Mouse (Mus musculus): ENCODE data around the gene Dgkb. TPM values are rescaled to one million over a fixed set of nuclear protein-coding genes. Genes with fewer than 3 reads are reported as not detected.

Dgkb gene
- total RNA-seq, 2 experiments from 2014 or later = 166 to 167 TPM

DNA sequence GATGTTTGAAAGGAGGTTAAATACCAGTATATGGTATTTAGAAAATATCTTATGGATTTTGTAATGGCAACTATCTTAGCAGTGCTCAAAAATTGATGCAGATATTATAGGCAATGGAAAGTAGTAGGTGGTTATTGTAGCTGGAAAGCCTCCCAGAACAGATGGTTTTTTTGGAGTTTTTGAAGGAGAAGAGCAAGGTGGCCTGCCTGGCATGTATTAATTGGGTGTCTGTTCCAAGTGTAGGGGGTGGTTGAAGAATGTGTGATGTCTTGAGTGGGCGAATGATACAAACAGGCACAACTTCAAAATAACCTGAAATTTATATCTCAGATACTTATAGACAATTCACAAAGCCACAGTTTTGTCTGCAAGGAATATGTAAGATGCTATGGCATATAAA, 538.9 kb downstream of the Dgkb start:
- peak; percentile 27 to 65 for DNase-seq (ENCODE audit: low spot score in 2 of 2)

DNA sequence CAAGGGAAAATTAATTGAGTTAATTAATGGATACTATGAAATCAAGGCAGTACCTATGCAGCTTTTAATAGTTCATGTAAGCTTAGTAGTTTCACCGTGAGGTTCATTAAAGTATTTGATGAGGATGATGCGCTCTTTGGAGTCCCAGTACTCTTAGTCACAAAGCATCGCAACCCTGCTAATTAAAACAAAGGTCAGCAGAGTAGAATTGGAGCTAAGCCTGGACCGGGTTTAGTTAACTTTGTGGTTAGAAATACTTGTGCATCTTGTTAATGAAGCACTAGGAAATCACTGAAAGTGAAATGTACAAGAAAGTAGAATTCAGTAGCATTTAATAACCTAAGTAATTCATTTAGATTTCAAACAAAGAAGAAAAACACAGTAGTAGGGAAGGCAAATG, 544.0 kb downstream of the Dgkb start:
- DNase-seq (ENCODE audit: low spot score in 2 of 2) = no peak

DNA sequence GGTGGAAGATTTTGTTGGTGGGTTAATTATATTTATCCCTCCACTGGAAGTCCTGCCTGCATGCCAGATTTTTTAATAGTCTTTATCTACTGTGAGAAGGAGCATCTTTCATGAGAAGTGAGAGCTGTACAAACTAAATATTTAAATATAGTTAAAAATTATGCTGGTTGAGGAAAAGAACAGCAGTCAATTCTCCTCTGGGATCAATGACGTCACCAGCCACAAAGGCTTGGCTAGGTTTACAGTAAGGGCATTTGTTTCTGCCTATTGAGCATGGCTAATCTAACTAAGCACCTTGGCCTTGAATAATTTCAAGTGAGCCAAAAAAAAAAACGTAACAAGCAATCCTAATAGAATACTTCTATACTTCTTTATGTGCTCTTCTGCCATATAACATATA, 554.1 kb downstream of the Dgkb start:
- DNase-seq (ENCODE audit: low spot score in 2 of 2) = no peak

DNA sequence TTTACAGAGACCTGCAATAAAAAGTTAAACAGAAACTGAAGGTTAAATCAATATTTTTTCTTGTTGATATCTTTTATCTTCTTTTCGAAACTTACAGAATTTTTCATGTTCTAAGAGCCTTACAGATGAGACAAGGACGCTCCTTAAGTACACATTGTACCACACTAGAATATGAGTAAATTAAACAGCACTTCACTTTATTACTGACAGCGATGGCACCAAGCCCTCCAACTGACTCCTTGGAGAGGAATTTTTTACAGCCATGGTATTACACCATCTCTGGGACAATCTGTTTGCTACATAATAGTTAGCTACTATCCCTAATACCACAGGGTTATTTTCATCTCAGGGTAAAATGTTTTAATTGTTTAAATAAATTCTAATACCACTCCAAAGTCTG, 556.6 kb downstream of the Dgkb start:
- DNase-seq (ENCODE audit: low spot score in 2 of 2) = no peak

DNA sequence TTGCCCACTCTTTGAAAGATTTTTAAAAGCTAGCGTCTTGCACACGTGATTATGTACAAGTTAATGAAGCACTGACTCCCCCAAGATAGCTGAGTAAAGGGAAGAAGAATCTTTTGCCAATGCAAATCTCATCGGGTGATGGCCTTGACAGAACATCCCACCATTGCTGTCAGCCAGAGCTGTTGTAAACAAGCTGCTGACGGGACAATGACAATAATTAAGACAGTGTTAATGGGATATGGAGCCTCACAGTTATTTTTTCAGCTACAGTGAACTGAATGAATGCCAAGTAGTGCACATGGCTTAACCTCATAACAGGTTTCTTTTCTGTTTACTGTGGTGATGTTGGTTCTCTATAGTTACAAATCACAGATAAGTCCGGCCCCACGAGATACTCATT, 568.4 kb downstream of the Dgkb start:
- no peak for DNase-seq (ENCODE audit: low spot score in 2 of 2)

DNA sequence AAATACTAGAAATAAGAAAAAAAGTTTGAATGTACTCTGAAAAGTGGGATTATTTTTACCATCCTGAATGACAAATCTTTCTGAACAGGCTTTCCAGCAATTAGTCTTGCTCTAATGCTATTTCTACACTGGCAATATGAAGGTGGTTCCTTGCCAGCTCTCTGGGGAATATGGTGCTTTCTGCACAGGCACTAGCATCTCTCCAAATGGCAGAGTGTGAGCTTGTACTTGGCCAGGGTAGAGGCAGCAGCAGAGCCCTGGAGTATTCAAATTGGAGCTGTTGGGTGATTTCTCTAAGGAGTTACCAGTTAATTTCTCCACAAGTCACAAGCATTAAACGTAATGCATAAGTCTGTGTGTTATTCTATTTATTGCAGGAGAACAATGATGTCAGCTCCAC, 569.5 kb downstream of the Dgkb start:
- peak; percentile 69 to 89 for DNase-seq (ENCODE audit: low spot score in 2 of 2)

DNA sequence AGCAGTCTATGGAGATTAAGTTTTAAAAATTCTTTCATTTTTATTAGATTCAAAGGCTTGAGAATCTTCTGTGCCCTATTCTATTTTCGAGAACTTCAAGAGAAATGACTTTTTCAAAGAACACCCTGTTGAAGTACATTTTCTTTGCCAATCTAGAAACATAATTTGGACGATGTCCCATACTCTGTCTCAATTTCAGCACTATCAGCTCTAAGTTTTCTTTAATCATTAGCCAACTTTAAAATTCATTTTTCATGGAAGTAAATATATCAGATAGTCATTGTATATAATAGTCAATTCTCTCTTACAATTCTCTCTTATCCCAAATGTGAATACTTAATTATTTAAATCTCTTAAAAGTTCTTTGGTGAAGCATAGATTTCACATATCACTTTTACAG, 570.1 kb downstream of the Dgkb start:
- no peak for DNase-seq (ENCODE audit: low spot score in 2 of 2)

DNA sequence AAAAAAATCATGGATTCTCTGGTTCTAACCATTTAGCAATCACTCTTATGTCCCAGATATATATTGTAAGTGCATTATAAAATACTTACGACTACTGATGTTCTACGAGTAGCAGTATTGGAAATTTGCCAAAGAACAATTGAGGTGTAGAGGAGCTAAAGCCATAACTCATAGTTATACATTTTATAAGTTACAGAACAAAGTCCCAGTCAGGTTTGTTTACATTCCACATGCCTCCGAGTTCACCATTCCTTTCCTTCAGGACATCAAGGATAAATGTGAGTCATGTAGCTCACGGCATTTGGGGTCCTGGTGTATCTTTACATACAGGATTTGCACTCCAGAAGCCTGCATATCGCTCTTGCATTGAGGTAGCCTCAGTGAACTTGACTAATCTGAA, 570.7 kb downstream of the Dgkb start:
- no peak for DNase-seq (ENCODE audit: low spot score in 2 of 2)

DNA sequence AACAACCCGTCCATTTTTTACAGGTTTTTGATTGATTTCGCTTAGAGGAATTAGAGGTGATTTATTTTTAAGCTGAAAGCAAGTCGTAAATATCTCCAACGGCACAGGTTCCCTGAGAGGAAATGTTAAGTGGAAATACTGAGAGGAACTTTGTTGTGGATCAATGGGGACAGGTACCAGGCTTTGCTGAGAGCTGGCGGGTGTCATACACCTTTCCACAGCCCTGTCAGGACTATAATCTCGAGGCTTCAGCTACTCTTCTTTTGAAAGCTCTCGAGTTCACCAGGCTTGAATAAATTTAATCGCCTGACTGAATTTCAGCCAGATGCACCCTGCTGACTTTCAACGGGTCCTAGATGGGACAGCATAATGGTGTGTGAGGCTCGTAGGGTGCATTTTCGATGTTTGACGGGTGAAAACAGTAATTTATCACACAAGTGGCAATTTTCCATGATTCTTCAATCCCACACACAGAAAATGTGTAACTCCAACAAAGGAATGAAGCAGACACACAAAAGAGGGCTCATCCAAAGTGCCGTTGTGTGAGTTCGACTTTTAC, 580.3 kb downstream of the Dgkb start:
- no peak for DNase-seq (ENCODE audit: low spot score in 2 of 2)

DNA sequence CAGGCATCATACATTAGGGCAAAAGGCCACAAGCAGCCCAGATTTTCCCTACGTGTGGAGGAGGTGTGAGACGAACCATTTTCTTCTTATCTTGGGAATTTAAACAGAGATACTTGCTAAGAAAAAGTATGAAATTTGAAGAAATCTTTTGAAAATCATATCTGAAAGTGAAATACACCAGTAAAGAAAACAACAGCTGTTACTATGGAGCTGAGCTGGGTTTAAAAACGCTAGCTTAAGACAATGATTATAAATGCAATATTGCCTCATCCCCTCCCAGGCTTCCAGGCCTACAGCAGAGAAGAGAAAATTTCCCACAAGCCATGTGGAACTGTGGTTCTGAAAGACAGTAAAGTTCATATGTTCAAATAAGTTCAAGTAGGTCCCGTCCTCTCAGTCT, 582.6 kb downstream of the Dgkb start:
- peak in 1 of 2 experiments; percentile 39 for DNase-seq (ENCODE audit: low spot score in 2 of 2)

DNA sequence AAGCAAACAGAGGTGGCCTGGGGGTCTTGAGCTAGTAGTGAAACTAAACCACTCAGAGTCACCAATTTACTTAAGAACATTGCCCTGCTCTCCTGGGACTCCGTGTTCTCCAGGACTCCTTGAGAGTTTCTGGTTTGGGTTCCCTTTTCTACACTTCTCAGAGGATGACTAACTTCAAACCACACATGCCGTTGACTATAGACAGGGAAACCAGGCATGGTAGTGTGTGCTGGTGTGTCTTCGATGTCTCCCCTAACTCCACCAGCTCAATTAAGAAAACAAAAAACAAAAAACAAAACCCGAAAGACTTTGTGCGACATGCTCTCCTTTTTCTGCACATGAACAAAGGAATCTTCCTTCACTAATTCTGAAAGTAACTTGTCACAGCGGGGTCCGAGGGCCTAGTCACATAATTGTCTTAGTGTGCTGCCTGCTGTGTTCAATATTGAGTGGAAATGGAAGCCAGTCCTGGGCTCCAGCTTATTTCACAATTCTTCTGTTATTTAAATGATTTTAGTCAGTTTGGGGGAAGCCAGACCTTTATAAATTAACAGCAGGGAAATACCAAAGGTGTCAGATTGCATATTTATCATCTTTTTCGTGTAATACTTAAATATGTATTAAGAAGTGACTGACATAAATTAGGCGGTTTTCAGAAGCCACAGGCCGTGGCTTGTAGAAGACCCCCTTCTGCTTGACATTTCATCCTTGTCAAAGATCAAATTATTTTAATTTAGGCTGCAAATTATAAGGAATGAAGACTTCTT, 618.0 kb downstream of the Dgkb start:
- DNase-seq (ENCODE audit: low spot score in 2 of 2) = no peak

DNA sequence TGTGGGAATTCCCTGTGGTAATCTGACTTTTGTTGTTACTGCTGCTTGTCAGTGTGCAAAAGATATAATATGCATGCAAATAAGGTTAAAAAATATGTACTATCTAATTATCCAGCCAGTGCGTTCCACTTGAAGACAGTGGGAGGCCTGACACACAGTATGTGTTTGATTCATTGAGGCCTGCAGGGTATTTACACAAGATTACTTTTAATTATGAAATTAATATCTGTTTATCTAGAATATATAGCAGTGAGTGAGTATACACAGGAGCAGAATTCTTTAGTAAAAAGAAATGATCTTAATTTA, 618.6 kb downstream of the Dgkb start:
- no peak for DNase-seq (ENCODE audit: low spot score in 2 of 2)

DNA sequence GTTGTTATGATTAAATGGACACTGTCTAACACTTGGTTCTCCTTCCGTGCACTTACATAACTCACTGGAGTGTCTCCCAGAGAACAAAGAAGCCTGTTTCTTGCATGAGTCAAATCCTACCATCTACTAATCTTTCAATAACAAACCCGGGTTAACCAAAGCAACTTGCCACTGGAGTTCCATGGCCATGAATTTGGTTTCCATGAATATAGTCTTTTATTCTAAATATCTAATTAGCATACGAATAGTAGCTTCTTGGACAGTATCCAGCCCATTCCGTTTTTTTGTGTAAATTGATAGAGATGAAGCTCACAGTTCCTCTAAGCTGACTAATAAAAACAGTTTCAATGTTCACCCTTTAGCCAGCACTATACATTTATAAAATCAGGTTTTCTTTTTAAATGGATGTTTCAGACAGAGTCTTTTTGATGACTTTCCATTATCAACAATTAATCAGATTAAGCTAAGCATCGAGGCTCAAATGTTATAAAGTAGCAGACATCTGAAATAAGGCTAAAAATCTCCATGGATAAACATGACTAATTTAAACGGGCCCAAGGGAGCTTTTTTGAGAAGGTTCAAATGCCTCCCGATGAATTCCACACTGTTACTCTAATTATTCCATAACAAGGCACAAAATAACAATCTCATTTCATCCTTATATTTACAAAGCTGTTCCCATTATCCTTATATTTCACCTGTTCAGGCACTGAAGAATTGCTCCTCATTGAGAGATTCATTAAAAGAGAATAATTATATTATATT, 633.0 kb downstream of the Dgkb start:
- DNase-seq (ENCODE audit: low spot score in 2 of 2) = no peak

DNA sequence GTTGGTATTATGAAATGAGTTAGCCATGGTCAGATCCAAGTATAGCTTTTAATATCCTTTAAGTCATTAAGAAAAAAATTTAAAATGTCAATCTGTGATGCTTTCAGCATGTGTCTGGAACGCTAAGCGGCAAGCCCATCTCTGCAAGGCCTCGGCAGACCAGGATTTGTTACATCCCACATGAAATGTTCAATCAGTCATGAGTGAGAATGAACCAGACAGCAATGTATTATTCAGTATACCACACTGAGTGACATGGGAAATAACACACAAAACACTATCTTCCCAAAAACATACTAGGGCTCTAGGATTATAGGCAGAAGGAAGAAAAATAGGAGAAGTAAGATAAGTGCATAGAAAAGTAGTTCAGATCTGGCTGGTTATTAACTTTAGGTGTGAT, 634.2 kb downstream of the Dgkb start:
- no peak for DNase-seq (ENCODE audit: low spot score in 2 of 2)

DNA sequence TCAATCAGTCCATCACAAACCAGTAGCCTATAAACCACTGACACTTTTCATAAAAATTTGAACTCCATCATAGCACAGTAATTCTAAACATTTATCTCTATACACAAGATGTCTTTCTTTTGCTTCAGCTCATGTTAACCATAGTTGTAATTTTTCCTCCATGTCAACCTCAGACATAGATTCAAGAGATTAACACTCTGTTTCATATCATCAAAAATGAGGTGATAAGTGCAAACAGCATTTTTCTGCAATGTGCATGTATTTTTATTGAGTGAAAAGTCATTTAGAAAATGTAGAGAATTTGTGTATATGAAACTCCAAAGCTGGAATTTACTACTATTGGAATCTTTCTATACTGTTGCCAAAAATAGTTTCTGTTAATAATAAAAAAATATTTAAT, 650.7 kb downstream of the Dgkb start:
- no peak for DNase-seq (ENCODE audit: low spot score in 2 of 2)

DNA sequence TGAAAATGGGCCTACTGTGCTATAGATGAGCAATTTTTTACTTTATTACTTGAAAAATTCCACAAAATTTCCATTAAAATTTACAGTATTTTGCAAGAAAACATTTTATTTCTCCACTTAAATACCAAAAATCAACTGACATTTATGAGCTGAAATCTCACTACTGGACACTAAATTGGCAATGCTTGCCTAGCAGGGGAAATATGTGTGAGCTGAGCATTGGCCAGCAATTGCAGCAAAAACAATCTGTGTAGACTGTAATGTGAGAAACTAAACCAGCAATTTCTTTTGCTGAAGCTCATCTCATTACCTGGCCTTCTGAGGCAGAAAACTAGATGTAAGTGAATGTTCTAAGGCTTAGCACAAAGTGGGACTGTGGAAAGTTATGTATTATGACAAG, 651.1 kb downstream of the Dgkb start:
- no peak for DNase-seq (ENCODE audit: low spot score in 2 of 2)

DNA sequence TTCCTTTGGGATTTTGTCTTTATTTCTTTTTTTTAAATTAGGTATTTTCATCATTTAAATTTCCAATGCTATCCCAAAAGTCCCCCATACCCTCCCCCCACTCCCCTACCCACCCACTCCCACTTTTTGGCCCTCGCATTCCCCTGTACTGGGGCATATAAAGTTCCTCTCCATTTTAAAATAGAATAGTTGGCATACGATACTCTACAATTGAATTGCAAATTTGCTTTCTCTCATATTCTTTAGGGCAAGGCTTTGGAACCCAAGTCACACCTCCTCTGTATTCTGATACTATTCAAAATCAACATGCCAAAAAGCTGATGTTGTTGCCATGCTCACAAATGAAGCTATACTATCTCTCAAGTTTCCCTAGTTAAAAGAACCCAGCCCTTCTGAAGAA, 679.7 kb downstream of the Dgkb start:
- no peak for DNase-seq (ENCODE audit: low spot score in 2 of 2)

DNA sequence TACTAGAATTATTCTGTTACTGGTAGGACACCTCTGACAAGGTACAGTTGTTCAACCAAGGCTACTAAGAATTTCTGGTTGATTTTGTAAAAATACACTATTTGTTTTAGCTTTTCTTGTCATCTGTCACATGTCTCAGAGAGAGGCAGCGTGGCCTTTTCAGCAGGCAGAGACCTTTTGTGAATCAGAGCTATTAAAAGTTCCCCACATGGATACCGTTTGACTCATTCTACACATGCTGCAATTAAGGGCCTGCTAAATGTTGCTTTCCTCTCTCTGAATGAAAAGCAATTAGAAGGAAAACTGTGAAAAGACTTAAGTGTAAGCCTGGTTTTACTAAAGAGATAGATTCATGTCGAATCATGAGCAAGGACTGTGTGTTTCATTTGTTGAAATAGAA, 683.4 kb downstream of the Dgkb start:
- peak in 1 of 2 experiments; percentile 36 for DNase-seq (ENCODE audit: low spot score in 2 of 2)

DNA sequence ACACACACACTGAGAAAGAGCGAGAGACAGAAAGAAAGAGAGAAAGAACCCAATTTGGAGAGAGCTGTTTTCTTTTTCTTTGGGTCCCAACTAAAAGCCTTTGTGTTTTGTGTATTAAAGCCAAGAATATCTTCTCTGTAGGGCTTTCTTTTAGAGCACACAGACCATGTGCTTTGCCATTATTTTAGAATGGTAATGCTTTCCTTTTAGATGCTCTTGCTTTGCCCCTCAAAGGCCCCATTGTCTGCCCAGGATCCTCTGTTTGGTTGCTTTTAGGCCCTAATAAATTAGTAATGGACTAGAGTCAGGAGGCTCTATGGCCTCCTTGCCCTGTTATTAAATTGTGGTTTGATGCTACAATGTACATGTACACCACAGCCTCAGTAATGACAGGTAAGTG, 690.7 kb downstream of the Dgkb start:
- no peak for DNase-seq (ENCODE audit: low spot score in 2 of 2)

DNA sequence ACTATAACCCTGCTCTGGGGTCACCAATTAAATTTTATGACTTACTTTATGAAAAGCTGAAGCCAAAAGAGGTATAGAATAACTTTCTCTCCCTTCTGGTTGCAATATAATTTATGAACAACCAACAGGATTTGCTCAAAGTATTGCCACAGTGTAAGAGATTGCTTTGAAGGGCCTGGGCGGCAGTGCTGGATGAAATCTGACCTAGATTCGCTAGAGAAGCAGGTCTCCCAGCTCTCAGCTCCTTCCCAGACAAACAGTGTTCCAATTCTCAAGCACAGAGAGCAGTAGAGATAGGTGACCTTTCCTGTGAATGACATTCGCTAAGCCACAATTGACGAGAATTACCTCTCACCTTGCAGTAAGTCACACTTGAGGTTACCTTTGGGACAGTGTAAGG, 727.9 kb downstream of the Dgkb start:
- DNase-seq (ENCODE audit: low spot score in 2 of 2) = no peak

DNA sequence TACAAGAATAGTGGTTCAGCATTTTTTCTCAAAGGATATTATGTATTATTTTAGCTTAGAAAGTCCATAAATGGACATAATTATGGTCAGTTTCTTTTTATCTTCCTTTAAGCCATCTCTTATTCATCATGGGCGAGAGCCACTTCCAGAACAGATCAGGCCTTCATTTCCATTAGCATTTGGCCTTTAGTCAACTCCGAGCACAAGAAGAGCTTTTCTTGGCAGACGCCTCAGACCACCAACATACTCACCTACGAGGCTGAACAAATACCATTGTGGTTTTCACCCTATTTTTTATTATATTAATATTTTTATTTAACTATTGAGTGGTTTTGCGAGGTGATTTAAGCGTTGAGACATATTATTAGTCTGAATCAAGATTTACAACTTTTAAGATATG, 759.6 kb downstream of the Dgkb start:
- no peak for DNase-seq (ENCODE audit: low spot score in 2 of 2)

DNA sequence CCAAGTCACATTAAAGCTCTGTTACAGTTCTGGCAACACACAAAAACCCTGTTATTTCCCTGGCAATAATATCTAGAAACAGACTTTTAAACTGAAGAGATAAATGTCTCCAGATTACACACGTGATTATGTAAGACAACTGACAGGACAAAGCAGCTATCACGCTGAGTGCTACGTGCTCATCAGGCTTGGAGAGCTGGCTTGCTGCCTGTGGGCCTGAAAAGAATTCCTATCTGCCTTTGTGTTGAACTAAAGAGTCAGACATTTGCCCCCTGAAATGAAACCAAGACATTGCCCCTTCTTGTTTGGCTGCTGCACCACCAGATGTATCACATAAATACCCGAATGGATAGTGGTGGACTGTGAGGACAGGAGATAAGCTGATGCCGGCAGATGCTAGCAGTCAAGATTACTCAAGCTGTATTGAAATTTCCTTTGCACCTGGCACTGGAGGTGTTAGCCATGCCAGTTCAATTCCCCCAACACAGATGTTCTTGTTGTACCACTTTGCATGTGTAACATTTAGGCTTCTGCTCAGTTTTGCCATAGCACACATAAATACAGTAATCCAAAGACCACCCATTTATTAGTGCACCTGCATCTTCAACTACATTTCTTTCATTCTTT, 761.8 kb downstream of the Dgkb start:
- no peak for DNase-seq (ENCODE audit: low spot score in 2 of 2)

All from layer of hippocampus, adult 18-20 months (tissue).